Comparison of ENCODE assay signal across 8 mouse cellular contexts in genomic region chr19:6453349-6453748, GRCm38 (mm10). TPM values are rescaled to one million over a fixed set of nuclear protein-coding genes. Genes with fewer than 3 reads are reported as not detected.
DNase-seq lines count a peak whose midpoint lies in the region; ATAC-seq and TF ChIP-seq lines count a peak whose summit lies in the region.

No protein-coding gene starts in this region.

- H3K4me3 ChIP-seq in cortical plate, adult 2 months (ENCODE audit: insufficient read depth, low read length), result no peak overlapping the region
- H3K4me3 ChIP-seq in hindbrain, embryonic 13.5 days, result no peak overlapping the region
- H3K4me3 ChIP-seq in midbrain, embryonic 12.5 days, result no peak overlapping the region
- H3K4me3 ChIP-seq in limb, embryonic 10.5 days, result no peak overlapping the region
- H3K4me3 ChIP-seq in lung, postnatal 0 days (ENCODE audit: low read depth, low read length), result no peak overlapping the region

- peak overlapping the region; percentile 61 for H3K9ac ChIP-seq in hindbrain, embryonic 13.5 days
- no peak overlapping the region for H3K9ac ChIP-seq in midbrain, embryonic 12.5 days (replicated peaks)
- H3K9ac ChIP-seq in lung, postnatal 0 days (replicated peaks; ENCODE audit: low read depth), result no peak overlapping the region

- TF ChIP-seq CTCF in cortical plate, adult 2 months (IDR thresholded peaks at IDR 0.05; ENCODE audit: extremely low read depth, insufficient read depth, low read length), result no peak
- TF ChIP-seq CTCF in lung, postnatal 0 days (IDR thresholded peaks at IDR 0.05), result no peak

- no peaks in the 10 kb centered on the region for H3K27me3 ChIP-seq in hindbrain, embryonic 13.5 days
- H3K27me3 ChIP-seq in midbrain, embryonic 12.5 days, result no peaks in the 10 kb centered on the region; the same call in none of the 2 replicates
- H3K27me3 ChIP-seq in limb, embryonic 10.5 days (ENCODE audit: low read depth, poor library complexity, severe bottlenecking), result peaks cover 49% of the 10 kb centered on the region
- H3K27me3 ChIP-seq in lung, postnatal 0 days (replicated peaks; ENCODE audit: insufficient read depth, low read length), result no peaks in the 10 kb centered on the region

- H3K4me2 ChIP-seq in hindbrain, embryonic 13.5 days, result no peak overlapping the region
- H3K4me2 ChIP-seq in midbrain, embryonic 12.5 days (replicated peaks), result no peak overlapping the region
- H3K4me2 ChIP-seq in lung, postnatal 0 days (replicated peaks; ENCODE audit: low read depth, low read length), result no peak overlapping the region

- H3K36me3 ChIP-seq in hindbrain, embryonic 13.5 days, result peaks cover 28% of the 10 kb centered on the region
- H3K36me3 ChIP-seq in midbrain, embryonic 12.5 days, result peaks cover 10% of the 10 kb centered on the region
- no peaks in the 10 kb centered on the region for H3K36me3 ChIP-seq in limb, embryonic 10.5 days
- H3K36me3 ChIP-seq in lung, postnatal 0 days (ENCODE audit: insufficient read depth, low read length), result no peaks in the 10 kb centered on the region

- ATAC-seq in hindbrain, embryonic 13.5 days (ENCODE audit: low FRiP score), result peak; percentile 8; the same call in 1 of the 2 replicates
- peak; percentile 8; the same call in 1 of the 2 replicates for ATAC-seq in midbrain, embryonic 12.5 days (ENCODE audit: low FRiP score, low read depth)
- no peak for ATAC-seq in lung, postnatal 0 days

- WGBS in hindbrain, embryonic 13.5 days, result 61% methylated on average over 8 of the region's 8 CpGs
- WGBS in midbrain, embryonic 12.5 days, result 77% methylated on average over 8 of the region's 8 CpGs
- 88% methylated on average over 8 of the region's 8 CpGs for WGBS in limb, embryonic 10.5 days
- 73% methylated on average over 8 of the region's 8 CpGs for WGBS in lung, postnatal 0 days

- peak overlapping the region; percentile 83 for H3K27ac ChIP-seq in cortical plate, adult 2 months (ENCODE audit: insufficient read depth, low read length)
- peak overlapping the region; percentile 85 for H3K27ac ChIP-seq in hindbrain, embryonic 13.5 days
- peak overlapping the region; percentile 63 for H3K27ac ChIP-seq in midbrain, embryonic 12.5 days (replicated peaks)
- no peak overlapping the region for H3K27ac ChIP-seq in limb, embryonic 10.5 days
- H3K27ac ChIP-seq in lung, postnatal 0 days (ENCODE audit: low read length), result no peak overlapping the region

- TF ChIP-seq EP300 in lung, postnatal 0 days (IDR thresholded peaks at IDR 0.05), result no peak

- H3K9me3 ChIP-seq in hindbrain, embryonic 13.5 days, result no peaks in the 10 kb centered on the region
- no peaks in the 10 kb centered on the region for H3K9me3 ChIP-seq in midbrain, embryonic 12.5 days
- no peaks in the 10 kb centered on the region for H3K9me3 ChIP-seq in limb, embryonic 10.5 days (replicated peaks)
- no peaks in the 10 kb centered on the region for H3K9me3 ChIP-seq in lung, postnatal 0 days (ENCODE audit: low read length)

- peaks cover 4% of the 10 kb centered on the region; the same call in 1 of the 2 replicates for H3K4me1 ChIP-seq in cortical plate, adult 2 months (ENCODE audit: control insufficient read depth, insufficient read depth, low read length)
- H3K4me1 ChIP-seq in hindbrain, embryonic 13.5 days (replicated peaks), result peaks cover 66% of the 10 kb centered on the region
- peaks cover 52% of the 10 kb centered on the region for H3K4me1 ChIP-seq in midbrain, embryonic 12.5 days
- peaks cover 19% of the 10 kb centered on the region for H3K4me1 ChIP-seq in limb, embryonic 10.5 days
- peaks cover 6% of the 10 kb centered on the region; the same call in 1 of the 2 replicates for H3K4me1 ChIP-seq in lung, postnatal 0 days (ENCODE audit: insufficient read depth, low read depth, low read length)

- peak; percentile 40 for DNase-seq in adipocyte (ENCODE audit: low spot score)
- DNase-seq in spleen, postnatal 14 days (ENCODE audit: low spot score in 2 of 2), result no peak
- DNase-seq in limb, embryonic 10.5 days (ENCODE audit: low spot score), result no peak
- no peak for DNase-seq in lung, postnatal 0 days (ENCODE audit: low spot score)
- no peak for DNase-seq in urinary bladder, postnatal 14 days (ENCODE audit: low spot score)

- no peak for TF ChIP-seq POLR2A in cortical plate, adult 2 months (IDR thresholded peaks at IDR 0.05; ENCODE audit: extremely low read depth, insufficient read depth, low read length)

RNA-seq across cellular contexts. Expression of gene Nrxn2, which starts 34.8 kb away (rescaled TPM):
- polyA plus RNA-seq in cortical plate, adult 2 months (2012; rRNA removed), result 279 and 288 TPM in 2 replicates
- 23.5 and 27.7 TPM in 2 replicates for polyA plus RNA-seq in hindbrain, embryonic 13.5 days (2015; fragmentation: Nextera tagmentation; extraction: Ambion mirVana)
- polyA plus RNA-seq in midbrain, embryonic 12.5 days (2016; fragmentation: Nextera tagmentation; extraction: Ambion mirVana), result 16.0 and 22.5 TPM in 2 replicates
- 0.78 and 1.5 TPM in 2 replicates for polyA plus RNA-seq in limb, embryonic 10.5 days (2016; fragmentation: Nextera tagmentation; extraction: Ambion mirVana)
- 3.8 and 4.7 TPM in 2 replicates for polyA plus RNA-seq in lung, postnatal 0 days (2015; fragmentation: Nextera tagmentation; extraction: Ambion mirVana)

RNA-seq across cellular contexts. Expression of gene Rasgrp2, which starts 54.2 kb away (rescaled TPM):
- 52.5 and 78.6 TPM in 2 replicates for polyA plus RNA-seq in cortical plate, adult 2 months (2012; rRNA removed)
- polyA plus RNA-seq in hindbrain, embryonic 13.5 days (2015; fragmentation: Nextera tagmentation; extraction: Ambion mirVana), result 42.0 and 43.2 TPM in 2 replicates
- 21.5 and 21.6 TPM in 2 replicates for polyA plus RNA-seq in midbrain, embryonic 12.5 days (2016; fragmentation: Nextera tagmentation; extraction: Ambion mirVana)
- polyA plus RNA-seq in limb, embryonic 10.5 days (2016; fragmentation: Nextera tagmentation; extraction: Ambion mirVana), result 14.6 and 16.7 TPM in 2 replicates
- polyA plus RNA-seq in lung, postnatal 0 days (2015; fragmentation: Nextera tagmentation; extraction: Ambion mirVana), result 99.2 and 128 TPM in 2 replicates

Comparison
In these comparisons a context has a peak if more than half of its experiments do, and no peak if none do; other contexts are left out.
1. H3K27ac ChIP-seq: peak in cortical plate, adult 2 months (single experiment), hindbrain, embryonic 13.5 days (single experiment) and midbrain, embryonic 12.5 days (single experiment); none in limb, embryonic 10.5 days (single experiment) and lung, postnatal 0 days (single experiment).